Mouse (Mus musculus): ENCODE results near the gene Dppa2. TPM values are rescaled to one million over a fixed set of nuclear protein-coding genes. Genes with fewer than 3 reads are reported as not detected.

The Dppa2 gene
- total RNA-seq, 1 experiment, result 74.0 TPM

DNA sequence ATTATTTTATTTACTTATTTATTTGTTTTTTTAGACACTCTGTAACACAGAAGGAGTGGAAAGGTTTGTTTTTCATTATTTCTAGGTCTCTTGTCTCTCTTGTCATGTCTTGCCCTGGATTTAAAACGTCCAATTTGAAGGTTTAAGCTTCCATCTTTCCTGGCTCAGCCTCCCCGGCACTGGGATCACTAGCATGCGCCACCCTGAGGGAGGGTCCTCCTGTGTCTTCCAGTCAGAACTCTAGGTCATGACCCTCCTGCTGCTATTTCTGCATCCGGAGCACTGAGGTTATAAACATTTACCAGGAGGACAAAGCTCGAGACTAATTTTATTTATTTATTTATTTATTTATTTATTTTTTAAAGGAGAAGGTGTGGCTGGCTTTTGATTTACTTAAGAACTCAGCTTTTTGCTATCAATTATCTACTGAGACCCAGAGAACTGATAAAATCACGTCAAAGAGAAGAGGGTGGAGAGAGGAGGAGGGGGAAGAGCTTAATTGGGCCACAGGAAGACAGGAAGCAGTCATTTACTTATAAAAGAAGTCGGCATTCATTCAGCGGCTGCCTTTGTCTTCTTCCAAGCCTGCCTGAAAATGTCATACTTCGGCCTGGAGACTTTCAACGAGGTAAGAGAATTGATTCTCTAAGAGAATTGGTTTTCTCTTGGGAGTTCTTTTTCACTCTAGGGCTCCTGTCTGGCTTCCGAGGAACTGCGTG is 6.4 kb downstream of the Dppa2 start:
- Histone ChIP-seq H3K4me1 (ENCODE audit: control insufficient read depth in 2 of 2, insufficient read depth in 2 of 2, low read length in 2 of 2, poor library complexity in 1 of 2) (peaks cover 0 to 9% of the 10 kb centered on the region in 2 experiments; a peak in 3 of 4 replicates), H3K9ac (ENCODE audit: insufficient read depth, low read depth, low read length, poor library complexity, severe bottlenecking) (no peak overlapping the region; the same call in 1 of the 2 replicates), H3K4me3 (ENCODE audit: insufficient read depth in 1 of 2, low read depth in 1 of 2, low read length in 2 of 2, poor library complexity in 1 of 2, severe bottlenecking in 1 of 2) (peak overlapping the region; percentile 65 to 77), H3K9me3 (ENCODE audit: control insufficient read depth, insufficient read depth, low read depth, low read length) (no peaks in the 10 kb centered on the region), H3K27ac (ENCODE audit: insufficient read depth, low read depth, low read length, poor library complexity, severe bottlenecking) (peak overlapping the region; percentile 96), H3K36me3 (ENCODE audit: control insufficient read depth, insufficient read depth, low read length, poor library complexity, severe bottlenecking) (peaks cover 24% of the 10 kb centered on the region)
- in situ Hi-C loops (cut with MboI; ENCODE audit: low sequenced_read_pairs in 2 of 2, unreplicated experiment in 2 of 2), result no loop called here
- TF ChIP-seq HCFC1 (IDR thresholded peaks at IDR 0.05; ENCODE audit: borderline replicate concordance, insufficient read depth, low read length) (no peak), CHD2 (IDR thresholded peaks at IDR 0.05; ENCODE audit: low read depth, low read length) (no peak), ZNF384 (IDR thresholded peaks at IDR 0.05; ENCODE audit: low read depth, low read length) (no peak), MAFK (IDR thresholded peaks at IDR 0.05; ENCODE audit: insufficient read depth, low read depth, low read length) (no peak), ZC3H11A (IDR thresholded peaks at IDR 0.05; ENCODE audit: borderline replicate concordance, low read depth, low read length) (no peak)
- no peak for DNase-seq (ENCODE audit: low read depth, low spot score)

DNA sequence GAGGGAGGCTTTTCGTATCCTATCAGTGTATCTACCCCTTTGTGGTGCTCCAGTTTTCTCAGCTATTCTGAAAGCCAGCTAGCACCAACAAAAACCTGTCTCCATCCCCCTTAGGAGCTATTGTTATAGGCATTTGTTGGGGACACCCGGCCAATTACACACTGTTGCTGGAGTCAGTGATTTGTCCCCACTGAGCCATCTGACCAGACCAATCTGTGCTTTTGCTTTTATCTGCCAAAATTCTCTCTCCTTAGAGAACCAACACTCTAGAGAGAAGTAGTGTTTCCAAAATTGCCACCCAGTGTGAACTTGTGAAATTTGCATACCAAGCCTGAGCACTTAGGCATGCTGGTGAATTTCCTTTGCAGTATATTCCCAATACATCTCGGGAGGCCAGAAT is 11.6 kb downstream of the Dppa2 start:
- in situ Hi-C loops (cut with MboI; ENCODE audit: low sequenced_read_pairs in 2 of 2, unreplicated experiment in 2 of 2), result no loop called here
- Histone ChIP-seq H3K27ac (ENCODE audit: insufficient read depth, low read depth, low read length, poor library complexity, severe bottlenecking) (no peak overlapping the region; the same call in 1 of the 2 replicates), H3K4me1 (ENCODE audit: control insufficient read depth in 2 of 2, insufficient read depth in 2 of 2, low read length in 2 of 2, poor library complexity in 1 of 2) (peaks cover 0 to 2% of the 10 kb centered on the region in 2 experiments; a peak in 3 of 4 replicates), H3K9ac (ENCODE audit: insufficient read depth, low read depth, low read length, poor library complexity, severe bottlenecking) (no peak overlapping the region), H3K9me3 (ENCODE audit: control insufficient read depth, insufficient read depth, low read depth, low read length) (no peaks in the 10 kb centered on the region), H3K4me3 (ENCODE audit: insufficient read depth in 1 of 2, low read depth in 1 of 2, low read length in 2 of 2, poor library complexity in 1 of 2, severe bottlenecking in 1 of 2) (no peak overlapping the region), H3K36me3 (ENCODE audit: control insufficient read depth, insufficient read depth, low read length, poor library complexity, severe bottlenecking) (peaks cover 53% of the 10 kb centered on the region)
- no peak for TF ChIP-seq CHD2 (IDR thresholded peaks at IDR 0.05; ENCODE audit: low read depth, low read length)
- no peak for TF ChIP-seq ZNF384 (IDR thresholded peaks at IDR 0.05; ENCODE audit: low read depth, low read length)
- TF ChIP-seq ZC3H11A (IDR thresholded peaks at IDR 0.05; ENCODE audit: borderline replicate concordance, low read depth, low read length), result no peak
- no peak for TF ChIP-seq HCFC1 (IDR thresholded peaks at IDR 0.05; ENCODE audit: borderline replicate concordance, insufficient read depth, low read length)
- TF ChIP-seq MAFK (IDR thresholded peaks at IDR 0.05; ENCODE audit: insufficient read depth, low read depth, low read length), result no peak
- no peak for DNase-seq (ENCODE audit: low read depth, low spot score)

DNA sequence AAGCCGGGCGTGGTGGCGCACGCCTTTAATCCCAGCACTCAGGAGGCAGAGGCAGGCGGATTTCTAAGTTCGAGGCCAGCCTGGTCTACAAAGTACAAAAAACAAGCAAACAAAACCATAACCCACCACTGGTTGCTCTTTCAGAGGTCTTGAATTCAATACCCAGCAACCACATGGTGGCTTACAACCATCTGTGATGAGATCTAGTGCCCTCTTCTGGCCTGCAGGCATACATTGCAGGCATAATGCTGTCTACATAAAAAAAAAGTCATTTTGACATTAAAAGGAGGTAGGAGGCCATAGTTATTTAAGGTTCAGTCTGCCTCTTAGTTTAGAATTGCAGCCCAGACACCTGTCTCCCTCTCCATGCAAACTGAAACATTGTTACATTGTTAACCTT is 17.1 kb downstream of the Dppa2 start:
- no peak for DNase-seq (ENCODE audit: low read depth, low spot score)
- Histone ChIP-seq H3K27ac (ENCODE audit: insufficient read depth, low read depth, low read length, poor library complexity, severe bottlenecking) (no peak overlapping the region; the same call in 1 of the 2 replicates), H3K4me3 (ENCODE audit: insufficient read depth in 1 of 2, low read depth in 1 of 2, low read length in 2 of 2, poor library complexity in 1 of 2, severe bottlenecking in 1 of 2) (no peak overlapping the region), H3K36me3 (ENCODE audit: control insufficient read depth, insufficient read depth, low read length, poor library complexity, severe bottlenecking) (peaks cover 22% of the 10 kb centered on the region), H3K9ac (ENCODE audit: insufficient read depth, low read depth, low read length, poor library complexity, severe bottlenecking) (no peak overlapping the region), H3K4me1 (ENCODE audit: control insufficient read depth in 2 of 2, insufficient read depth in 2 of 2, low read length in 2 of 2, poor library complexity in 1 of 2) (peaks cover 0 to 5% of the 10 kb centered on the region in 2 experiments; a peak in 2 of 4 replicates), H3K9me3 (ENCODE audit: control insufficient read depth, insufficient read depth, low read depth, low read length) (no peaks in the 10 kb centered on the region)
- TF ChIP-seq CHD2 (IDR thresholded peaks at IDR 0.05; ENCODE audit: low read depth, low read length) (no peak), HCFC1 (IDR thresholded peaks at IDR 0.05; ENCODE audit: borderline replicate concordance, insufficient read depth, low read length) (no peak), ZC3H11A (IDR thresholded peaks at IDR 0.05; ENCODE audit: borderline replicate concordance, low read depth, low read length) (no peak), MAFK (IDR thresholded peaks at IDR 0.05; ENCODE audit: insufficient read depth, low read depth, low read length) (no peak), ZNF384 (IDR thresholded peaks at IDR 0.05; ENCODE audit: low read depth, low read length) (0 out of 2 replicates have a peak, but pooled peaks have one; percentile 67)
- in situ Hi-C loops (cut with MboI; ENCODE audit: low sequenced_read_pairs in 2 of 2, unreplicated experiment in 2 of 2), result no loop called here

DNA sequence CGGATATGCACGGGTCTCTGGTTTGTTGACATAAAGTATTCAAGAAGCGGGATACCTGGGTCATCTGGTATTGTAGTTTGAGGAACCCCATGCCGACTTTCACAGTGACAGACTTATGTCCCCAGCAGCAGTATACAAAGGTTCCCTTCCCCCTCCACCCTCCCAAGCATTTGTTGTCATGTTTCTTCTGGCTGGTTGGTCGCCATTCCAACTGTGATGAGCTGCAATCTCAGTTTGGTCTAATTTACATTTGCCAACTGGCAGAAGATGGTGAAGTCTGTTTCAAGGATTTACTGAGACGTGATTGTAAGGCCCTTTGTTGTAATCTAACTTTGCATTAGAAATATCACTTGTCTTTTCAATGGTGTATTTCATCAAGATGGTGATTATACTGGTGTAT is 19.4 kb downstream of the Dppa2 start:
- H3K9me3 ChIP-seq (ENCODE audit: control insufficient read depth, insufficient read depth, low read depth, low read length), result no peaks in the 10 kb centered on the region
- H3K4me3 ChIP-seq (ENCODE audit: insufficient read depth in 1 of 2, low read depth in 1 of 2, low read length in 2 of 2, poor library complexity in 1 of 2, severe bottlenecking in 1 of 2), result no peak overlapping the region
- H3K27ac ChIP-seq (ENCODE audit: insufficient read depth, low read depth, low read length, poor library complexity, severe bottlenecking), result no peak overlapping the region
- H3K9ac ChIP-seq (ENCODE audit: insufficient read depth, low read depth, low read length, poor library complexity, severe bottlenecking), result no peak overlapping the region
- H3K36me3 ChIP-seq (ENCODE audit: control insufficient read depth, insufficient read depth, low read length, poor library complexity, severe bottlenecking), result peaks cover 11% of the 10 kb centered on the region
- DNase-seq (ENCODE audit: low read depth, low spot score), result no peak
- H3K4me1 ChIP-seq (ENCODE audit: control insufficient read depth in 2 of 2, insufficient read depth in 2 of 2, low read length in 2 of 2, poor library complexity in 1 of 2), result peaks cover 0 to 5% of the 10 kb centered on the region in 2 experiments; a peak in 2 of 4 replicates
- TF ChIP-seq ZNF384 (IDR thresholded peaks at IDR 0.05; ENCODE audit: low read depth, low read length) (no peak), ZC3H11A (IDR thresholded peaks at IDR 0.05; ENCODE audit: borderline replicate concordance, low read depth, low read length) (no peak)
- in situ Hi-C loops (cut with MboI; ENCODE audit: low sequenced_read_pairs in 2 of 2, unreplicated experiment in 2 of 2), result no loop called here

Data from ES-E14 (cell line).